Mouse (Mus musculus): ENCODE data around the gene Cfap99.

GRCm38 (mm10) chr5:34283355-34283754, 5.0 kb upstream of the Cfap99 start:
- TF ChIP-seq CTCF (IDR thresholded peaks at IDR 0.05 in 2 of 3, conservative IDR thresholded peaks at IDR 0.05 in 1 of 3; ENCODE audit: control insufficient read depth in 1 of 3, insufficient read depth in 1 of 3, low read depth in 2 of 3, low read length in 3 of 3, poor library complexity in 1 of 3, severe bottlenecking in 1 of 3) (no peak), MAZ (IDR thresholded peaks at IDR 0.05; ENCODE audit: low read depth, low read length) (no peak), ZKSCAN1 (IDR thresholded peaks at IDR 0.05; ENCODE audit: low read depth, low read length) (no peak), CHD2 (IDR thresholded peaks at IDR 0.05; ENCODE audit: low read length) (no peak), KAT2A (conservative IDR thresholded peaks at IDR 0.05; ENCODE audit: low read depth, low read length) (no peak), EP300 (IDR thresholded peaks at IDR 0.05; ENCODE audit: low read depth in 1 of 2, low read length in 2 of 2) (no peak), RAD21 (IDR thresholded peaks at IDR 0.05; ENCODE audit: low read depth, low read length) (no peak), HCFC1 (IDR thresholded peaks at IDR 0.05; ENCODE audit: low read depth, low read length) (no peak), USF1 (IDR thresholded peaks at IDR 0.05; ENCODE audit: low read depth, low read length) (no peak)
